Mouse (Mus musculus) megakaryocyte, embryonic 14.5 days (primary cell): Measurements from ENCODE around the gene Tada1.

Experiments
- FLI1 ChIP-seq: IDR thresholded peaks from 2 replicates; pipeline ENCODE4 v1.6.1; 2012; ENCODE audit warnings: low read length, inconsistent platforms, mixed read lengths
- GATA1 ChIP-seq: IDR thresholded peaks from 3 replicates; pipeline ENCODE4 v1.6.1; 2012; ENCODE audit warnings: mixed read lengths, low read length, inconsistent platforms, borderline replicate concordance

- TF ChIP-seq FLI1 (no peak), GATA1 (no peak)
These were observed 36.4 kb upstream of the Tada1 start for GRCm38 (mm10) chr1:166342539-166342938.
